Mouse (Mus musculus) adrenal gland, adult 8-10 months (tissue): ENCODE measurements around the gene Rnf223. TPM values are rescaled to one million over a fixed set of nuclear protein-coding genes. Genes with fewer than 3 reads are reported as not detected.
"Not testable (repeated sequence)": the region's sequence is repeated elsewhere in the genome, so short reads cannot be mapped to it uniquely, and the experiment has no call there.

Experiments used
- DNase-seq: peaks from one replicate; pipeline ENCODE4 v3.0.0; 2022
- total RNA-seq, 4 experiments: library from RNA; stranded (reverse); gene quantifications; 2 replicates each; pipeline ENCODE4 v1.2.4; 2022

Rnf223 gene
- total RNA-seq, 4 experiments from 2014 or later, result 0.11 to 0.23 (median 0.22) TPM; not detected in 1

GRCm38 (mm10) chr4:156130940-156131339, 627 bp downstream of the Rnf223 start:
- no peak for DNase-seq

- no peak for DNase-seq
Measured at GRCm38 (mm10) chr4:156133334-156133733, 3.0 kb downstream of the Rnf223 start.

- DNase-seq, result no peak
Measured at GRCm38 (mm10) chr4:156133943-156134605, 3.8 kb downstream of the Rnf223 start.

- DNase-seq, result no peak
Measured at GRCm38 (mm10) chr4:156135112-156135511, 4.8 kb downstream of the Rnf223 start.

GRCm38 (mm10) chr4:156135801-156136200, 5.5 kb downstream of the Rnf223 start:
- DNase-seq, result no peak

- DNase-seq, result no peak
Measured at GRCm38 (mm10) chr4:156136285-156137100, 6.2 kb downstream of the Rnf223 start.

- DNase-seq, result not testable (repeated sequence)
Measured at GRCm38 (mm10) chr4:156150887-156151286, 20.6 kb downstream of the Rnf223 start.

GRCm38 (mm10) chr4:156154771-156155170, 24.5 kb downstream of the Rnf223 start:
- no peak for DNase-seq

- no peak for DNase-seq
Measured at GRCm38 (mm10) chr4:156166477-156166876, 36.2 kb downstream of the Rnf223 start.

- no peak for DNase-seq
Measured at GRCm38 (mm10) chr4:156168611-156169010, 38.3 kb downstream of the Rnf223 start.

GRCm38 (mm10) chr4:156169129-156169528, 38.8 kb downstream of the Rnf223 start:
- no peak for DNase-seq

- no peak for DNase-seq
Measured at GRCm38 (mm10) chr4:156171828-156172227, 41.5 kb downstream of the Rnf223 start.

- DNase-seq, result no peak
Measured at GRCm38 (mm10) chr4:156177630-156178029, 47.3 kb downstream of the Rnf223 start.

Other genes starting within 250 kb of the Rnf223 start
- gene Pusl1, start 238.7 kb upstream of the Rnf223 start, total RNA-seq, result 10 to 100 TPM; 23.2 to 51.5 (median 41.4) TPM
- gene Acap3, start 238.7 kb upstream of the Rnf223 start, total RNA-seq, result 10 to 100 TPM; 18.2 to 49.2 (median 30.9) TPM
- gene Ube2j2, start 186.7 kb upstream of the Rnf223 start, total RNA-seq, result 10 to 100 TPM; 64.3 to 87.8 (median 77.0) TPM
- gene C1qtnf12, start 168.2 kb upstream of the Rnf223 start, total RNA-seq, result 10 to 100 TPM; 34.7 to 88.1 (median 58.1) TPM
- gene B3galt6, start 137.9 kb upstream of the Rnf223 start, total RNA-seq, result 1 to 10 TPM; 7.8 to 9.5 (median 8.9) TPM
- gene Sdf4, start 137.6 kb upstream of the Rnf223 start, total RNA-seq, result 100 to 1,000 TPM; 290 to 326 (median 308) TPM
- gene Tnfrsf4, start 116.7 kb upstream of the Rnf223 start, total RNA-seq, result 1 to 10 TPM; 1.0 to 3.0 (median 2.0) TPM
- gene Tnfrsf18, start 104.3 kb upstream of the Rnf223 start, total RNA-seq, result 1 to 10 TPM in 1 of 4 experiments, under 1 TPM in 1, not detected in 2; 0.42 to 1.2 TPM
- gene Ttll10, start 71.1 kb upstream of the Rnf223 start, total RNA-seq, result 1 to 10 TPM in 1 of 4 experiments, under 1 TPM in 2, not detected in 1; 0.38 to 1.2 (median 0.86) TPM
- 10 to 100 TPM; 10.7 to 22.9 (median 14.1) TPM for gene 9430015G10Rik, start 20.5 kb upstream of the Rnf223 start, total RNA-seq
- 10 to 100 TPM; 29.7 to 54.3 (median 41.1) TPM for gene Agrn, start 67.0 kb downstream of the Rnf223 start, total RNA-seq
- gene Isg15, start 70.3 kb downstream of the Rnf223 start, total RNA-seq, result 1 to 10 TPM; 3.1 to 3.9 (median 3.6) TPM
- 1 to 10 TPM; 3.0 to 6.5 (median 4.8) TPM for gene AW011738, start 72.8 kb downstream of the Rnf223 start, total RNA-seq
- gene Perm1, start 85.4 kb downstream of the Rnf223 start, total RNA-seq, result 1 to 10 TPM; 3.1 to 7.0 (median 5.3) TPM
- 10 to 100 TPM; 23.8 to 44.1 (median 32.9) TPM for gene Plekhn1, start 104.3 kb downstream of the Rnf223 start, total RNA-seq
- 10 to 100 TPM; 32.8 to 41.8 (median 39.8) TPM for gene Noc2l, start 105.5 kb downstream of the Rnf223 start, total RNA-seq
- 1 to 10 TPM; 1.6 to 4.7 (median 3.3) TPM for gene Samd11, start 125.1 kb downstream of the Rnf223 start, total RNA-seq
- not detected for gene Vmn2r-ps159, start 200.6 kb downstream of the Rnf223 start, total RNA-seq